Mouse (Mus musculus) MEL (cell line): ENCODE data around the gene Nt5dc3.

Experiments
- EP300 ChIP-seq, 2 experiments: IDR thresholded peaks; 2 replicates each; pipeline ENCODE4 v1.6.1; 2011; ENCODE audit warnings: improper control_type of control experiment in 2 of 2, low read length in 2 of 2, low read depth in 1 of 2, mild to moderate bottlenecking in 1 of 2
- MAX ChIP-seq: IDR thresholded peaks from 2 replicates; pipeline ENCODE4 v1.6.1; 2011; ENCODE audit warnings: low read length, improper control_type of control experiment
- ZKSCAN1 ChIP-seq: IDR thresholded peaks from 2 replicates; pipeline ENCODE4 v1.6.1; 2012; ENCODE audit warnings: low read depth, mild to moderate bottlenecking, inconsistent platforms, low read length, improper control_type of control experiment, moderate library complexity

GRCm38 (mm10) chr10:86742918-86743317 lies 35.9 kb upstream of the Nt5dc3 start:
- TF ChIP-seq EP300 (IDR thresholded peaks at IDR 0.05; ENCODE audit: low read depth in 1 of 2, low read length in 2 of 2) (no peak), MAX (no peak), ZKSCAN1 (no peak)
